Mouse (Mus musculus) ZHBTc4 (cell line): ENCODE results near the gene Tnrc6c.

ENCODE experiments used
- DNase-seq: peaks from one replicate; pipeline ENCODE4 v3.0.0-alpha.2; 2011; ENCODE audit warnings: low read depth, low spot score

Gene Tnrc6c

DNA sequence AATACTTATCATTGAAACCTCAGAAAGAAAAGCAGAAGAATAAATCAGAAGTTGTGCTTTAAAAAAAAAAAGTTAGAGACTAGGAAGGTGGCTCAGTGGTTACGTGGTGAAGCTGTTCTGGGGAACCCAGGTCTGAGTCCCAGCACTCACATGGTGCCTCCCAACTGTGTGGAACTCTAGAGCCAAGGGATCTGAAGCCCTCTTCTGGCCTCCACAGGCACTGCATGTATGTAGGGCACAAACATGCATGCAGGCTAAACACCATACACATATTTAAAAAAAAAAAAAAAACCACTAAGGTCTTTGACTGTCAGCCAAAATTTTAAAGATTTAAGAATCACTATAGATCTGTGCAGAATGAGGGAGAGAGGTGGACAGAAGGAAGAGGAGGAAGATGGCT is 20.4 kb downstream of the Tnrc6c start:
- DNase-seq, result peak; percentile 63

DNA sequence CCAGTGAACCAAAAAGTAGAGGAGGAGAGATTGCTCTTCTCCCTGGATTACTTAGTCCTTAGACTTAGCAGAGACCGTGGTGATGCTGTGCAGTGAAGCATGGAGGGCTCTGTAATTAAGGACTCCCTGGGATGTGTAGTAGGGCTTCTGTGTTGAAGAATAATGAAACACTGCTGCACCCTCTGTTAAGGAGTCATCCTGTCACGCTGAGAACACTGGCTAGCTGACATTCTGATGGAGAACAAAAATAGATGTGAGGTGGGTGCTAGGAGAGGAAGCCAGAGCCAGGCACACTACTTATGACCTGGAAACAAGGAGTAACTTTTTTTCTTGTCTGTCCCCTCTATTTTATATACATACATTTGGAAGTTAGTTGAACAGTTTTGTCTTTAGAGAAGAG is 22.6 kb downstream of the Tnrc6c start:
- no peak for DNase-seq

DNA sequence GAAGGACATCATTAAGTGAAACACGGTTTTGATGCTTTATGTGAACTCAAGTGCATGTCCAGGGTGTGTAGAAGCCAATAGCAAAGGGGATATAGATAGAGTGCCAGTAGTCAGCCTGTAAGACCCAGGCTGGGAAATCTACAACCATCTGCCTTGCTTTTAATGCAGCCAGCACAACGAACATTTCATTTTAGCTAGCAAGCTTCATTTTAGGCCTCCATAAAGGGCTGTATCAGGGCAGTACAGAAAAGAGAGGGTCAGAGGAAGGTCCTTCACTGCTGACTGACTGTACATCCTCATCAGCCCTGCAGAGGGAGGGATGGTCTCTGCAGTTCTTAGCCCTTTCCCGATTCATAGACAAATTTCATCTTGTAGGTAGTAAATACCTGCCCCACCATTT is 23.0 kb downstream of the Tnrc6c start:
- DNase-seq, result no peak

DNA sequence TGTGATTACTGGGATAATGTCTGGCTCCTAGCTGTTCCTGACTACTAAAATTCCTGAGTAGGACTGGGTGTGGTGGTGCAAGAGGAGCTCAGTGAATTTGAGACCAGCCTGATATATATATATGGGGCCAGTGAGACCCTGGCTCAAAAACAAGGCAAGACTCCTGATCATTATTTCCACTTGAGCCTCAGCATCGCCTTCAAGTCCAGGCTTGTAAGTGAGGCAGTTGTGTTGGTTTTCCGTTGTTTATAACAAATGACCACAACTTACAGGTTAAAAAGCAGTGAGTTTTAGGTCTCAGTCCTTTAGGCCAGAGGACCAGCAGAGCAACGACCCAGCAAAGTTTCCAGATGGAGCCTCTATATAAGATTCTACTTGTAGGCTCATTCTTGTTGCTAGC is 23.5 kb downstream of the Tnrc6c start:
- DNase-seq, result no peak

DNA sequence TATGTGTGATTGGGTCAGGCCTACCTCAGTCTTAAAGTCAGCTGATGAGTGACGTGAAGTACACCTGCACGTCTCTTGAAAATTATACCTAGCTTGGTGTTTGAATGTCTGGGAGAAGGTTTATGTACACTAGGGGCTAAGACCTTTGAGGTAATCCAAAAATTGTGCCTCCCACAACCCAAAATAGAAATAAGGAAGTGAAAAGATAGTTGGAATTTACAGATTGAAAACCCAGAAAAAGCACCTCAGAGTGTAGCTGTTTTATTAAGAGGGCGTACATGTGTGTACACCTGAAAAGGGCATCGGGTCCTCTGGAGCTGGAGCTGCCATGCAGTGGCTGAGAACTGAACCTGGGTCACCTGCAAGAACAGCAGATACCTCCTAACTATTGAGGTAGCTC is 24.1 kb downstream of the Tnrc6c start:
- DNase-seq, result no peak

DNA sequence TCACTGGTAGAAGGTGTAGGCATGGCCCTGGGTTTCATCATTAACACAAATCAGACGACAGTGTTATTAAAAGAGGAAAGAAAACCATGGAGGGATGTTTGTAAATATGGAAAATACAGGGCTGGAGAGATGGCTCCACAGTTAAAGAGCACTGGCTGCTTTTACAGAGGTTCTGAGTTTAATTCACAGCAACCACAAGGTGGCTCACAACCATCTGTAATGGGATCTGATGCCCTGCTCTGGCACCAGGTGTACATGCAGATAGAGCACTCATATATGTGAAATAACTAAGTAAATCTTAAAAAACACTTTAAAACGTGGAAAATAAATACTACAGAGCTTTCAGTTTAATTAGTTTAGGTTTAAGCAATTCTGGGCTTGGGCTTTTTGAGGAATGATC is 24.7 kb downstream of the Tnrc6c start:
- DNase-seq, result peak; percentile 19

DNA sequence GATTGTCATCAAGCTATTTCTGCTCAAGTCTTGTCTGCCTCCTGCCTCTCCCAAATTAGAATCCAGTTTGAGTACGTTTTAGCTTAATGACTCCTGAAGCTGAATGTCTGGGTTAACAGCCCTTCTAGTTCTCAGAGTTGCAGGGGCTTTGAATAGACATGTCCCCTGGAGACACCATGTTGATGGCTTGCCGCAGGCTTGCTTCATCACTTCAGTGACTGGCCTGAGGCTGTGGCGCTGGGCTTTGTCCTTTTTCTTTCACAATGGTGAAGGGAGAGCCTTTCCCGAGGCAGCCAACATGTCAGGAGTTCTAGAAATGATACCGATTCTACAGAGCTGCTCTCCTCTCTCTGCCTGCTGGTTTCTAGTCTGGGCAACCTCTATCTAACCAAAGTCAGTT is 30.6 kb downstream of the Tnrc6c start:
- DNase-seq, result peak; percentile 24

DNA sequence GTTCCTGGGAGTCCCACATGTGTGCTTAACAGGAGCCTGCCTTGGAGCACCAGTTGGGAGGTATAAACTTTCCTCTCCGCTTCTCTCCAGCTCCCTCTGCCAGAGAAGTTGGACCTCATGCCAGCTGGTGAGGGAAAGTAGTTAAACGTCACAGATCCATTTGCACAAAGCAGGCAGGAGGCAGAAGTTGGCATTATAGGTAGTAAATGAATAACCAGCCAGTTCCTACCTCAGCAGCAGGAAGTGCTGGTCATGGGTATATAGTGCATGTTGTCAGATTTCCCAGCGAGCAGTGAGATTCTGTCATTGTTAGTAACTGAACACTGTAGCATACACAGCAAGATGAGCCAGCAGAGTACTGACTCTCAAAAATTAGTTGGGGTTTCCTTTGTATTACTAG is 31.4 kb downstream of the Tnrc6c start:
- no peak for DNase-seq

DNA sequence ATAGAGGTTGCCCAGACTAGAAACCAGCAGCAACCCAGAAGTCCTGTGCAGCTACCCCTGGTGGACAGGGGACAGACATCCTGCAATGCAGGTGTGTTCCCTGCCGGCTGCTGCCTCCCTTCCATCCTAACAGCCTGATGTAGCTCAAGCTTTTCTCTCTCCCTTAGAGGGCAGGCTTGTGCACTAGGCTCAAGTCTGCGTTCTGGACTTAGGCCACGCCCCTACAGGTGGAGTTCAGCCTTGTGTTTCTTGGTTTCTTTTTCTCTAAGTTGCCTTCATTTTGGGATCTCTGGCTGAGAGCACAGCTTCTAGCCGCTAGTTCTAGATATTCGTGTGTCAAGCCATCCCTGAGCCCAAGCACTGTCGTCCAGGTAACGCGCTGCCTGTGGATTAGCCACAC is 31.9 kb downstream of the Tnrc6c start:
- DNase-seq, result peak; percentile 87

DNA sequence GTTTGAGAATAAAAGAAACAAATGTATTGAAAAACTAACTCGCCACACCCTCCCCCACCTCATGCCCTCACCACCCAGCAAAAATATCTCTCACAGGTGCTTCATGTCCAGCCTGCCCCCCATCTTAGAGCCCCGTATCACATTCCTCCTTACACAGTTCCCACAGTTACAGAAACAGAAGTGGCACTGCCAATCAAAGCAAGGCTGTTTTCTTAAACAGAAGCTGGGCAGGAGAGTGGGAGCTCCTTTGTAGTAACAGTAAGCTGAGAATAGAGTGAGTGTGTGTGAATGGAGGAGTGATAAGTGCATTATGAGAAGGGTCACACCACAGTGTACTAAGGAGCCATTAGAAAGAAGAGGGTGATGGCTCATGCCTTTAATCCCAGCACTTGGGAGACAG is 34.5 kb downstream of the Tnrc6c start:
- DNase-seq, result no peak

DNA sequence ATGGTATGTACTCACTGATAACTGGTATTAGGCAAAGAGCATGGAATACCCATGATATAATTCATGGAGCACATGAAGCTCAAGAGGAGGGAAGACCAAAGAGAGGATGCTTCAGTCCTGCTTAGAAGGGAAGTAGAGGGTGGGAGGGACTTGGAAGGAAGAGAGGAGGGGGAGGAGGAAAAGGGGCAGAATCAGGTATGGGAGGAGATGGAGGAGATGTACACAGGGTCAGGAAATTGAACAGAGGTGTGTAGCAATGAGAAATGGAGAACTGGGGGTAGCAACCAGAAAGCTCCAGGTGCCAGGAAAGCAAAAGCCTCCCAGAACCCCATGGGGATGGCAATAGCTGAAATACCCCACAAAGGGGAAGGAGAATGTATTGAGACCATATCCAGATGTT is 37.2 kb downstream of the Tnrc6c start:
- DNase-seq, result no peak

DNA sequence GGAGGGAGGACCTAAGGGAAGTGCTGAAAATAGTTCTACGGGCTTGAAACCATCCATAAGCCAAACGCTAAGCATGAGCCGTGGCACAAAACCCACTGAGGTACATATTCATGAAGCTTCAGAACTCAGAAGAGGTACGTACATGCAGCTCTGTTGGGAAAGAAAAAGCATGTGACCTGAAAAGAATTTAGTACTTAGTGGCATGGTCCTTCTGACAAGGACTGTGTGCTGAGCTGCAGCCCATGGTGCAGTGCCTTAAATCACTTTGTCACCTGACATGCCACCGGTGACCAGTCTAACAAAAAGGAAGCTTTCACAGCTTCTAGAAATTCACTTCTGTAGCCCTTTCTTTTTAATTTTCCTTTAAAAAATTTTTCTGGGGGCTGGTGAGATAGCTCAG is 40.0 kb downstream of the Tnrc6c start:
- no peak for DNase-seq

DNA sequence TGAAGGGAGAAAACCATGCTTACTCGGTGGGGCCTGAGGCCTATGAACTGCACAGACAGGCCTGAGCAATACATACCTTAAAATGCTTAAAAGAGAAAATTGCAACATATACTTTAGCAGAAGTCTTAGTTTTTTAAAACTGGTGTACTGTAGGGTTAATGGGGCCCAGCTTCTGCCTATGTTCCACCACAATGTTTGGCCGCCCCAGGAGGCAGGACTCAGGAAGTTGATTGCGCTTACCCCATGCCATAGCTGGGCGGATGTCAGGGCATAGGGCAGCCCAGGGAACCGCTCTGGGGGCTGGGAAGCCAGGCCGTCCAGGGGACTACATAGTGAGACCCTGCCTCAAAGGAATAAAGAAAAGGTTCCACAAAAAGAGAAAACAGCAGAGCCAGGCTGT is 42.5 kb downstream of the Tnrc6c start:
- no peak for DNase-seq

DNA sequence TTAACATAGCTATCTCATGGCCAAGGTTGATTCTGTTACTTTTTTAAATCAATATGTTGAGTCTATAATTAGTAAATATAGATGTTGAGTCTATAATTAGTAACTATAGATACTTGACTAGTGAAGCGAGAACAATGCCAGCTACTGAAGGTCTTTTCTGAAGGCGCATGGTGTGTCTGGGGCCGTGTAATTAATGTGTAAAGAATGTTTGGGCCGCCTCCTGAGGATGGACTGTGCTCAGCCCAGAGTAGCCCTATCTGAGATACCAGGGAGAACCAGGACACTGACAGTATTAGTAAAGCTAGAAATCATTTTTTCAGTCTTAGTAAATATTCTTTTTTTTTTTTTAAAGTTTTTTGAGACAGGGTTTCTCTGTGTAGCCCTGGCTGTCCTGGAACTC is 46.8 kb downstream of the Tnrc6c start:
- no peak for DNase-seq

DNA sequence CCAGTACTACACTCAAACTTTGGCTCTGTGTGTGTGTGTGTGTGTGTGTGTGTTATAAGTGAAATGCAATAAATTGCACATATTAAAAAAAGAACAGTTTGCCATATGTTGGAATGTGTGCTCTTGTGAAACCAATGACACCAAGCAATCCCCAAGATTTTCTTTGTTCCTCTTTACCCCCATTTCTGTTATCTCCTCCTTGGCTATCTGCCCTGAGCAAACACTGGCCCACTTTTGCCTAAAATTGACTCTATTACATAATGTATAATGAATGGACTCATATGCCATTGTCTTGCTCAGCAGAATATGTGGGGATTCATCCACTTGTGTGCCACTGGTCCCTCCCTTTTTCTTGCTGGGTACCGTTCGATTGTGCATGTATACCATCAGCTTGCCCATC is 52.2 kb downstream of the Tnrc6c start:
- DNase-seq, result no peak

DNA sequence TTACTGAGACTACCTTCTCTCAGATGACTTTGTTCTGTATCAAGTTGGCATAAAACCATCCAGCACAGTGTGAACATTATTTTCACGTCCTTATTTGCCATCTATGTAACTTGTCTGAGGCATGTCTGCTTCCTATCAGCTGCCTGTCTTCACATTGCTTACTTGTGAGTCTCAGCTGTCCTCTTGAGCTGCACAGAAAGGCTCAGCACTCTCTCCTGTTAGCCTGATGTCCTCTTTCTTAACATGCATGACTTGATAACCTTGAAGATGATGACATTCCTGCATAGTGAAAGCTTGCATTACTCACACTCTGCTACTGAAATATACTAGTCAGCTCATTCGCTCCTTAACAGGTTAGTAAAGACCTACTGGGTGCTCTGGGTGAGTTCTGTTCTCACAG is 53.1 kb downstream of the Tnrc6c start:
- no peak for DNase-seq

DNA sequence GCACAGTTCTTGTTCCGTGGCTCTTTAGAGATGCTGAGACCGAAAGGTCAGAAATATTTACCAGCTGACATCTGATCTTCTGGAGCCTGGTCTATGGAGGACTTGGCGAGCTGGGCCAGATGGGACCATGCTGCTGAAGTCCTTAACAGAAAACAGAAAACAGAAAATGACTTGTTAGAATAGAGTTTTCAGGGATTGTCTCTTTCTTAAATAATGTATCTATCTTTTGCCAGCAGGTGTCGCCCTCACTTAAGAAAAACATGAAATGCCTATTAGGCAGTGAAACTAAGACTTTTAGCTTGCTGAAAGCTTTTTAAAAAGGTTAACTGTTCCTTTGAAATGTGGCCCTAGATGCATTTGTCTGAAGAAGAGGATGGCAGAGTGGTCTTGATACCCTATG is 55.2 kb downstream of the Tnrc6c start:
- DNase-seq, result peak; percentile 75

DNA sequence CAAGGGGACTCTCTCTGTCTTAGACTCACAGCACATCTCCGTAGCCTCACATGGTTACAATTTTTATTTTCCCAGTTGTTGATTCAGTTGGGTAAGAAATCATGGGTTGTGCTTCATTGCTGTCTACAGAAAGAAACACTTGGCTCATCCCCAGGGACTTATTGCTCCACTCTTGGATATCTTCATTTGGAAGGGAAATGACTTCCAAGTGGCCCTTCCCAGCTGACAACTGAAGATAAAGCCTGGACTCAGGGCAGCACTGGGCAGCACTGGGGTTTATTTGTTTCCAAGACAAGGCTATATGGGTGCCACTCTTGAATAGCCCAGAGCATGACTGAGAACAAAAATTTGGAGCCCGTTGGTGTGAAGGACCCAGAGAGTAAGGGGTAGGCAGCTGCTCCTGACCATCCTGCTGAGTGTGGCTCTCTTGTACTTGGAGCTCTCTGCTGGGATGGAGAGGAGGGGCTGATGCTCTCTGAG is 56.8 kb downstream of the Tnrc6c start:
- no peak for DNase-seq

DNA sequence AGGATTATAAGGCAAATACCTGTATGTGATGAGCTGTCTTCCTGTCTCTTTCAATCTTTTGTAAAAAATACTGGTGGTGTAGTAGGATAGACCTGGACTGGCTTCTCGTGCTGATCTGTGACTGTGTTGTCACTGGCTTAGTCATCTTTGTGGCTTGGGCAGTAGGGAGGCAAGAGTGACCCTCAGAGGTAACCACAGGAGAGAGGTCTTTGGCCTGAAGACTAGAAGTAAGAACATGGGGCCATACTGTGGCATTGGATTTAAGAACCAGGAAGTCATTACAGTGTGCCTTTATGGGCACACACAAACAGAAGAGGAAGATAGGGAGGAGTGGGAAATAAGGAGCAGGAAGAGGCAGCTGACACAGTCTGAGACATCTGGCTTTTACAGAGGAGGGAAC is 58.0 kb downstream of the Tnrc6c start:
- no peak for DNase-seq

DNA sequence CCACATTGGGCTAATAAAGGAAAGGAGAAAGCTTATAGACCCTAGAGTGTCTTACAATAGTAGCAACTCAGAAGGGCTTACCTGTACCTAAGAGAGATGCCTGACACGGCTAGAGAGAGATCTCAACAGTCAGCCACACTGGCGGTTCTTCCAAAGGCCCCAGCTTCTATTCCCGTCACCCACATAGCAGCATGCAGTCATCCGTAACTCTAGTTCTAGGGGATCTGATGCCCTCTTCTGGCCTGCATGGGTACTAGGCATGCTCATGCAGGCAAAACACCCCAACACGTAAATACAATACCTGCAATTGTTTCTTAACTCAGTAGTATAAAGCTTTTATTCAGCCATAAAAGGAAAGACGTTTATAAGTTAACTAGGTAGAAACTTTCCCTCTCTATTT is 59.3 kb downstream of the Tnrc6c start:
- DNase-seq, result peak; percentile 50

DNA sequence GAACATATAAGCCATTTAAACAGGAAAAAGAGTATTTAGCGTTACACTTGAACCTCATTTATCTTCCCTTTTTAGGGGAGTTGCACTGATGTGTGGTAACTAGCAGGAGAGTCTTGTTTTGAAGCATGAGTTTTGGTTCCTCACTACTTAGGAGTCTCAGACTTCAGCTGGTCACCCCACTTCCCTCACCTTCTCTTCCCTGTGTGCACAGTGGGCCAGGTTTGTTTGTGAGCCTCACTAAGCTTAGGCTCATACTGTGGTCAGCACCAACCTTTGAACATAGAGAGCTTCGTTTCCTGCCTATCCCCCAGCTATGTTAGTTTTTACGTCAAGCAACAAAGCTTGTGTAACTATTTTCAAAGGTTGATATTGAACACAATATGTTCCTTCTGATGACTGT is 64.7 kb downstream of the Tnrc6c start:
- DNase-seq, result no peak

DNA sequence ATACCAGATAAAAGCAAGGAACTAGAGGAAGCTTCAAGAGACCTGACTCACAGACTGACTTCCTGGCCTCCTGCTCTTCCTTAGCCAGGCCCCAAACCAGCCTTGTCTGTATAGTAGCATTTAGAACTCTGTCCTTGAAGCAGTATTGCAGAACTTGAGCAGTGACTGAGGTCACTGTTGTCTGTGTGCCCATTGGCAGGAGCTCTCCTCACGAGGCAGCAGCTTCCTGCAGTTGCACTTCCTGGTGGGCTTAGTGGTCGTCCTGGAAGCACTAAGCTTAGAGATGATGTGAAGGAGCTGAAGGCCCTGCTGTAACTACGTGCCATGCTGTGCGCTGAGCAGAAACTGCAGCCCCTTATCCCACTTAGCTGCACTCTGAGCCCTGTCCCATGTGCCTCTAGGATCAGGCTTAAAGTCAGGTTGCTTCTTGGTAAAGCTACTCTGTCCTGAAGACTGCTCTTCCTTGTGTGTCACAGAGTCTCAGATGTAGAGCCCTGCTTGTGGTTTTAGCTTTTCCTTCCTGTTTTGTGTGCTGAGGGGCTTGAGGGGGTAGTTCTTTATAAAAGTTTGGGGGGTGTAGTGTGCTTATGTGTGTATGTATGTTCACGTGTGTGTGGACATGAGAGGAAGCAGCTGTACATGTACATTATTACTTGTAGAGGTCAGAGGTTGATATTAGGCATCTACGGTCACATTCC is 70.7 kb downstream of the Tnrc6c start:
- no peak for DNase-seq

DNA sequence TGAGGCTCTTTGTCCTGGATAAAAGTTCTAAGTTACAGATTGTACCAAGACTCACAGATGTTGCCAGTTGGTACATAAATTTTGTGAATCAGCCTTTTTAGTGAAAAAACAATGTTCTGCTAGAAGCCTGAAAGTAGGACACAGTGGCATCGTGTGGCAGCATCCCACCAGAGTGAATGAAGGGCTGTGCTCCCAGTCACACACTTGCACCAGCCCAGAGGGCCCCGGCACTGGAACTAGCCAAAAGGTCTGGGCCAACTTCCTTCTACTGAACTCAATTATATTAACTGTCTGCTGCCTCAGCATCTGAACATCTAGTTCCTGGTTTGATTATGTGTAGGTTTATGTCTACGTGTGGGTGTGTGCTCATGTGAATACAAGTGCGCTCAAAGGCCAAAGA is 72.9 kb downstream of the Tnrc6c start:
- DNase-seq, result no peak

DNA sequence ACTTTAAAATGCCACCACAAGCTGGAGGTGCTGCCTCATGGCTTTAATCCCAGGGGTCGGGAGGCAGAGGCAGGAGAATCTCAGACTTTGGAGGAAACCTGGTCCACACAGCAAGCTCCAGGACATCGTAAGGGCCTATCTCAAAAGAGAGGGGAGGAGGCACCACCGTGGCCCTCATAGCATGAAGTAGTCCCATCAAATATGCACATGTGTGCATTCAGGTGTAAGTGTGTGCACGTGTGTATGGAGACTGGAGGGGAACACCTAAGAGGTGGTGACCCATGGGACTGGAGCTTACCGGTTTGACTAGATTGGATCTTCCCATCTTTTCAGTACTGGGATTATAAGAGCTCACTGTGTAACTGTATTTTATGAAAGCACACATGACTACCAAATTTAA is 74.2 kb downstream of the Tnrc6c start:
- no peak for DNase-seq
